Mouse (Mus musculus) bone marrow, adult 2 months (tissue): ENCODE measurements around the gene Gba2.

ENCODE experiments used
- CTCF ChIP-seq: fragments of 200-500 bp; IDR thresholded peaks from 2 replicates; pipeline ENCODE4 v1.5.1; 2011; ENCODE audit warnings: low read length, control low read depth; ENCODE audit not compliant: control insufficient read depth, insufficient read depth
- POLR2A ChIP-seq: fragments of 200-500 bp; IDR thresholded peaks from 2 replicates; pipeline ENCODE4 v1.6.1; 2011; ENCODE audit warnings: low read depth, mild to moderate bottlenecking, control low read depth, low read length, borderline replicate concordance; ENCODE audit not compliant: control insufficient read depth

- TF ChIP-seq CTCF: no peak
- TF ChIP-seq POLR2A: no peak
Measured at GRCm38 (mm10) chr4:43582241-43582640, 3.6 kb upstream of the Gba2 start.
